Mouse (Mus musculus): Measurements from ENCODE around the gene Gm8138. TPM values are rescaled to one million over a fixed set of nuclear protein-coding genes. Genes with fewer than 3 reads are reported as not detected.
"Not testable (repeated sequence)": the region's sequence is repeated elsewhere in the genome, so short reads cannot be mapped to it uniquely, and the experiment has no call there.

Gm8138 gene
- not detected in 2 replicates for polyA plus RNA-seq (2015; fragmentation: Nextera tagmentation; extraction: Ambion mirVana)

DNA sequence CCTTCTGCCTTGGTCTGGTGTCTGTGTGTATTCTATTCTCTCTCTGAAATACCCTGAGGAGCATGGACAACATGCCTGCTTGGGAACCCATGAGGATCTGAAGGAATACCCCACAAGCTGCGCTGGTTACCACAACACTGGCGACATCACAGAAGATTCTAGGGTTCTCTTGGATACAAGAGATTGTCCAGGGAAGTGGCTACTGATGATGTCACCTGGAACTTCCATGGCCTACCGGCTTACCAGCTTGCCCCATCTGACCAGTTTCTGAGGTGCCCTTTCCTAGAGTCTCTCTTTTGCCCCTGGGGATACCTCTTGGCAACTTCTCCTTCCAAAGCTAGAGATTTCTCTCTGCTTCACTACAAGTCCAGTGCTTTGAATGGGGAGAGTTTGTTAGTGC, at the start of gene Gm8138:
TSS of gene Gm8138 (minus strand) at position 101 of the 400 bp plus-strand sequence.
- H3K27me3 ChIP-seq; H3K9me3 ChIP-seq (replicated peaks); H3K9ac ChIP-seq; H3K27ac ChIP-seq; H3K4me1 ChIP-seq; ATAC-seq; H3K4me2 ChIP-seq; H3K4me3 ChIP-seq; H3K36me3 ChIP-seq (ENCODE audit: poor library complexity, severe bottlenecking): not testable (repeated sequence)
- WGBS: no CpG with 5 or more reads among the region's 3 CpGs

DNA sequence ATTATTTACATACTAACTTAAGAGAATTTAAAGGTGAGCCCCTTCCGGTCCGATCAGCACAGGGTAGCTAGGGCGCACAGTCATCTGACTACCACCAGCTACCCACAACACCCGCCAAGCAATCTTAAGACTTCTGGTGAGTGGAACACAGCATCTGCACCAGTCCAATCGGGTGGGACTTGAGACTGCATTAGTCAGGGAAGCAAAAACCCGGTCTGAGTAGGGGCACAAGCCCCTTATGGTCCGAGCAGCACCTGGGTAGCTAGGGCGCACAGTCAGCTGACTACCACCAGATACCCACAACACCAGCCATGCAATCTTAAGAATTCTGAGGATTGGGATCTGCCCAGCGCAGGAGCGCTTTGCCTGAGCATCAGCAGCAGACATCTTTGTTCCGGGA, 54.4 kb downstream of the Gm8138 start:
- not testable (repeated sequence) for H3K4me3 ChIP-seq; H3K27ac ChIP-seq; H3K4me2 ChIP-seq; H3K4me1 ChIP-seq; ATAC-seq; H3K36me3 ChIP-seq (ENCODE audit: poor library complexity, severe bottlenecking); H3K27me3 ChIP-seq; H3K9me3 ChIP-seq (replicated peaks); H3K9ac ChIP-seq
- 84% methylated on average over 11 of the region's 11 CpGs for WGBS

Other genes starting within 250 kb of the Gm8138 start
- gene Gm7233, start 236.5 kb downstream of the Gm8138 start, polyA plus RNA-seq (2015; fragmentation: Nextera tagmentation; extraction: Ambion mirVana): not detected in 2 replicates
- gene Gm8122, start 181.0 kb downstream of the Gm8138 start, polyA plus RNA-seq (2015; fragmentation: Nextera tagmentation; extraction: Ambion mirVana): not detected in 2 replicates
- gene Gm8126, start 157.7 kb downstream of the Gm8138 start, polyA plus RNA-seq (2015; fragmentation: Nextera tagmentation; extraction: Ambion mirVana): not detected in 2 replicates
- gene Gm9732, start 141.3 kb downstream of the Gm8138 start, polyA plus RNA-seq (2015; fragmentation: Nextera tagmentation; extraction: Ambion mirVana): not detected in 2 replicates
- gene Gm8127, start 122.5 kb downstream of the Gm8138 start, polyA plus RNA-seq (2015; fragmentation: Nextera tagmentation; extraction: Ambion mirVana): not detected in 2 replicates
- gene 1700001F09Rik, start 68.5 kb downstream of the Gm8138 start, polyA plus RNA-seq (2015; fragmentation: Nextera tagmentation; extraction: Ambion mirVana): not detected in 2 replicates
- not detected in 2 replicates for gene Gm5799, start 127.2 kb upstream of the Gm8138 start, polyA plus RNA-seq (2015; fragmentation: Nextera tagmentation; extraction: Ambion mirVana)
- not detected in 2 replicates for gene Gm17654, start 162.8 kb upstream of the Gm8138 start, polyA plus RNA-seq (2015; fragmentation: Nextera tagmentation; extraction: Ambion mirVana)
- gene Gm10375, start 191.7 kb upstream of the Gm8138 start, polyA plus RNA-seq (2015; fragmentation: Nextera tagmentation; extraction: Ambion mirVana): not detected in 2 replicates